Comparison of ENCODE assay signal across 21 mouse cellular contexts in the genomic region with DNA sequence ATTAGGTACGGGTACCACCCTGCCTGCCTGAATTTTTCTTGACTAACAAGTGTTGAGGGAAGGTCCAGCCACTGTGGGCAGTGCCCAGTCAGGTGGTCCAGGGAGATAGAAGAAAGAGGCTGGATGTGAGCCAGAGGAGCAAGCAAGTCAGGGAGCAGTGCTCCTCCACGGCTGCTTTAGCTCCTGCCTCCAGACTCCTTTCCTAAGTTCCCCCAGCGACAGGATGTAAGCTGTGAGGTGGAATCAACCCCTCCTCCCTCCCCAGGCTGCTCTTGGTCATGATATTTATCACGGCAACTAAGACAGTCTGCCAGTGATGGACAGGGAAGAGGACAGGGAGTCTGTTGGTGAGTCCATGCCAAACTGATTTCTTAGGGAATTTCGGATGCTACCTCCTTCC.
"Had no signal": no experiment of that assay in that cellular context is flagged by ENCODE, and none has a peak within 500 bp of the region (broad histone marks: within the 10 kb centered on the region; RNA-seq: fewer than 3 reads in every experiment).

No protein-coding gene starts in this region.

- DNase-seq: kidney, adult 2 months; kidney, postnatal 25 days; left cerebral cortex, postnatal 4 days; liver, postnatal 0 days; lung, embryonic 14.5 days; right cerebral cortex, postnatal 14 days; right cerebral cortex, postnatal 4 days; spleen, adult 18-20 months; thymus, adult 2 months; thymus, postnatal 14 days; thymus, postnatal 4 days had no signal

- H3K27ac ChIP-seq: kidney, postnatal 0 days; limb, embryonic 12.5 days; limb, embryonic 15.5 days; liver, embryonic 14.5 days; macrophage; midbrain, embryonic 12.5 days; midbrain, embryonic 15.5 days; neural tube, embryonic 12.5 days; neural tube, embryonic 15.5 days; stomach, embryonic 15.5 days had no signal

- H3K4me3 ChIP-seq: limb, embryonic 12.5 days; limb, embryonic 15.5 days; midbrain, embryonic 12.5 days; midbrain, embryonic 15.5 days; neural tube, embryonic 12.5 days; neural tube, embryonic 15.5 days; stomach, embryonic 15.5 days had no signal
